Mouse (Mus musculus) thymus, adult 2 months (tissue): ENCODE data around the gene Sfi1. TPM values are rescaled to one million over a fixed set of nuclear protein-coding genes. Genes with fewer than 3 reads are reported as not detected.
"Not testable (repeated sequence)": the region's sequence is repeated elsewhere in the genome, so short reads cannot be mapped to it uniquely, and the experiment has no call there.

Experiments
- DNase-seq: peaks from one replicate; pipeline ENCODE4 v3.0.0; 2021
- H3K27ac ChIP-seq: fragments of 200-500 bp; 2 replicates; pipeline ENCODE4 v1.5.1; 2012; ENCODE audit warnings: low read length, control low read depth; ENCODE audit not compliant: control insufficient read depth, insufficient read depth
- H3K27me3 ChIP-seq: fragments of 200-500 bp; 2 replicates; pipeline ENCODE4 v1.6.1; 2012; ENCODE audit warnings: mild to moderate bottlenecking, low read length, moderate library complexity, mixed read lengths; ENCODE audit not compliant: control insufficient read depth, insufficient read depth
- H3K36me3 ChIP-seq: fragments of 200-500 bp; 2 replicates; pipeline ENCODE4 v1.6.1; 2012; ENCODE audit warnings: mild to moderate bottlenecking, low read length, moderate library complexity; ENCODE audit not compliant: control insufficient read depth, insufficient read depth
- H3K4me1 ChIP-seq: fragments of 200-500 bp; replicated peaks from 2 replicates; pipeline ENCODE4 v1.6.1; 2012; ENCODE audit warnings: low read length; ENCODE audit not compliant: control insufficient read depth, insufficient read depth
- H3K4me3 ChIP-seq: fragments of 200-500 bp; 2 replicates; pipeline ENCODE4 v1.5.1; 2012; ENCODE audit warnings: mild to moderate bottlenecking, low read length, control low read depth, moderate library complexity; ENCODE audit not compliant: control insufficient read depth, insufficient read depth
- WGBS: fragments of 180-500 bp; shearing (Covaris S2); methylation state at CpG from one replicate; pipeline ENCODE4 v1.1.7; 2018; 5-methylcytosine and 5-hydroxymethylcytosine counted together
- polyA plus RNA-seq: library from polyadenylated mRNA; depleted of rRNA; stranded (reverse); fragments of >200 nt; gene quantifications from 2 replicates; pipeline ENCODE4 v1.2.3, GENCODE M21; 2012

The Sfi1 gene
- polyA plus RNA-seq, 1 experiment: 49.4 TPM

- not testable (repeated sequence) for DNase-seq, H3K4me1 ChIP-seq, H3K4me3 ChIP-seq, H3K27me3 ChIP-seq, H3K27ac ChIP-seq, H3K36me3 ChIP-seq
- WGBS: 98% methylated on average over 6 of the region's 6 CpGs
Measured at GRCm38 (mm10) chr11:3157996-3158395, 35.3 kb downstream of the Sfi1 start.

- not testable (repeated sequence) for H3K4me3 ChIP-seq, H3K27me3 ChIP-seq, H3K4me1 ChIP-seq, H3K36me3 ChIP-seq, DNase-seq, H3K27ac ChIP-seq
- 93% methylated on average over 2 of the region's 3 CpGs for WGBS
Measured at GRCm38 (mm10) chr11:3156991-3157390, 36.3 kb downstream of the Sfi1 start.

- peak; percentile 55 for DNase-seq
- 88% methylated on average over 1 of the region's 1 CpGs for WGBS
- not testable (repeated sequence) for H3K27me3 ChIP-seq, H3K4me3 ChIP-seq, H3K4me1 ChIP-seq, H3K36me3 ChIP-seq, H3K27ac ChIP-seq
Measured at GRCm38 (mm10) chr11:3153666-3154397, 39.4 kb downstream of the Sfi1 start.

- H3K27me3 ChIP-seq: not testable (repeated sequence)
Measured at GRCm38 (mm10) chr11:3151358-3151757, 41.9 kb downstream of the Sfi1 start.

GRCm38 (mm10) chr11:3150677-3151003, 42.6 kb downstream of the Sfi1 start:
- not testable (repeated sequence) for H3K27me3 ChIP-seq
- 98% methylated on average over 12 of the region's 12 CpGs for WGBS

More at GRCm38 (mm10) chr11:3151358-3151757, 41.9 kb downstream of the Sfi1 start:
- peak; percentile 19 for DNase-seq
- not testable (repeated sequence) for H3K27ac ChIP-seq, H3K36me3 ChIP-seq, H3K4me3 ChIP-seq, H3K4me1 ChIP-seq
- WGBS: 94% methylated on average over 4 of the region's 4 CpGs

GRCm38 (mm10) chr11:3150003-3150676, 43.1 kb downstream of the Sfi1 start:
- 97% methylated on average over 24 of the region's 24 CpGs for WGBS
- H3K27me3 ChIP-seq, H3K4me1 ChIP-seq, H3K4me3 ChIP-seq, H3K27ac ChIP-seq, H3K36me3 ChIP-seq: not testable (repeated sequence)
- DNase-seq: peak; percentile 22

More at GRCm38 (mm10) chr11:3150677-3151003, 42.6 kb downstream of the Sfi1 start:
- H3K4me1 ChIP-seq, H3K27ac ChIP-seq, H3K4me3 ChIP-seq, H3K36me3 ChIP-seq, DNase-seq: not testable (repeated sequence)

GRCm38 (mm10) chr11:3149471-3149870, 43.8 kb downstream of the Sfi1 start:
- not testable (repeated sequence) for H3K36me3 ChIP-seq, H3K27ac ChIP-seq, H3K4me1 ChIP-seq, H3K4me3 ChIP-seq, DNase-seq, H3K27me3 ChIP-seq
- 98% methylated on average over 4 of the region's 4 CpGs for WGBS

GRCm38 (mm10) chr11:3146806-3147205, 46.5 kb downstream of the Sfi1 start:
- H3K36me3 ChIP-seq, H3K4me3 ChIP-seq, H3K4me1 ChIP-seq, H3K27me3 ChIP-seq, DNase-seq, H3K27ac ChIP-seq: not testable (repeated sequence)
- WGBS: 96% methylated on average over 2 of the region's 2 CpGs

- not testable (repeated sequence) for H3K36me3 ChIP-seq, H3K27ac ChIP-seq, H3K4me3 ChIP-seq, H3K27me3 ChIP-seq, DNase-seq, H3K4me1 ChIP-seq
- WGBS: 97% methylated on average over 9 of the region's 9 CpGs
Measured at GRCm38 (mm10) chr11:3145359-3146165, 47.7 kb downstream of the Sfi1 start.

- H3K4me1 ChIP-seq, H3K4me3 ChIP-seq, H3K27me3 ChIP-seq, H3K27ac ChIP-seq, DNase-seq, H3K36me3 ChIP-seq: not testable (repeated sequence)
- WGBS: 83% methylated on average over 3 of the region's 3 CpGs
Measured at GRCm38 (mm10) chr11:3143984-3144383, 49.3 kb downstream of the Sfi1 start.
